Mouse (Mus musculus) lung, postnatal 0 days (tissue): ENCODE data around the gene Gm3159.
"Not testable (repeated sequence)": the region's sequence is repeated elsewhere in the genome, so short reads cannot be mapped to it uniquely, and the experiment has no call there.

ENCODE experiments used
- CTCF ChIP-seq: IDR thresholded peaks from 2 replicates; pipeline ENCODE4 v1.5.1; 2016; ENCODE audit warnings: antibody characterized with exemption, mild to moderate bottlenecking
- EP300 ChIP-seq: IDR thresholded peaks from 2 replicates; pipeline ENCODE4 v1.6.1; 2016; ENCODE audit warnings: antibody characterized with exemption, mild to moderate bottlenecking, control low read depth

DNA sequence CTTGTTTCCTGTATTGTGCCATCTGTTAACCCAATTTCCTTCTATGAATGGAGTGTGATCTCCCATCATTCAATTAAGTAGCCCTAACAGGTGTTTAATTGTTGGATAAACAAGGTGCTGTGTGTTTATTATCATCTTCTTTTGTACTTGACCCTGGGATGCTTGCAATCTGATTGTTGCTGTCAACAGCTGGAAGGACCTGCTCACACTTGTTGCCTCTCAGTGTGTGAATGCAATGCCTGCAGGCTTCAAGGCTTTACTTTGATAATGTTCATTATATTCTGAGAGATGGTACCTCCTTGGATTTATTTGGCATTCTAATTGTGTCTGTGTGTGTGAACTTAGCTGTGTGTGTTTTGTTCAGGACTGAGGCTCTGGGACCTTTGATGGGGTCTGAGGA, 1.3 kb downstream of the Gm3159 start:
- TF ChIP-seq CTCF, EP300: not testable (repeated sequence)
